Mouse (Mus musculus) kidney, adult 2 months (tissue): Measurements from ENCODE around the gene Cnppd1.

Source experiments
- CTCF ChIP-seq: fragments of 200-500 bp; conservative IDR thresholded peaks from 2 replicates; pipeline ENCODE4 v1.5.1; 2011; ENCODE audit warnings: low read depth, mild to moderate bottlenecking, control low read depth, low read length, moderate library complexity, mixed read lengths; ENCODE audit not compliant: insufficient read depth, insufficient read length
- POLR2A ChIP-seq: fragments of 200-500 bp; IDR thresholded peaks from one replicate; pipeline ENCODE4 v1.6.1; 2011; ENCODE audit warnings: low read depth, low read length, control low read depth

GRCm38 (mm10) chr1:75160256-75160617, 17.7 kb upstream of the Cnppd1 start:
- TF ChIP-seq POLR2A, result no peak
- TF ChIP-seq CTCF, result no peak
